Mouse (Mus musculus) embryonic facial prominence, embryonic 15.5 days (tissue): ENCODE data around the gene Kiss1r. TPM values are rescaled to one million over a fixed set of nuclear protein-coding genes. Genes with fewer than 3 reads are reported as not detected.

Experiments
- polyA plus RNA-seq: library from polyadenylated mRNA; unstranded; fragments of >200 nt; fragmentation: Nextera tagmentation; extraction: Ambion mirVana; gene quantifications from 2 replicates; pipeline ENCODE4 v1.2.1, GENCODE M21; 2015

The Kiss1r gene
- polyA plus RNA-seq, 1 experiment from 2014 or later: 1.4 TPM

Other genes with a start within 250 kb of the Kiss1r start
- gene Tpgs1, start 247.6 kb upstream of the Kiss1r start, polyA plus RNA-seq: 62.4 and 63.6 TPM in 2 replicates
- gene Cdc34, start 234.8 kb upstream of the Kiss1r start, polyA plus RNA-seq: 94.8 and 96.8 TPM in 2 replicates
- gene Gzmm, start 228.0 kb upstream of the Kiss1r start, polyA plus RNA-seq: 0.89 and 1.5 TPM in 2 replicates
- gene Bsg, start 212.5 kb upstream of the Kiss1r start, polyA plus RNA-seq: 837 and 902 TPM in 2 replicates
- 0.07 and 0.13 TPM in 2 replicates for gene Hcn2, start 200.3 kb upstream of the Kiss1r start, polyA plus RNA-seq
- 41.6 and 46.6 TPM in 2 replicates for gene Polrmt, start 170.4 kb upstream of the Kiss1r start, polyA plus RNA-seq
- 2.5 and 3.9 TPM in 2 replicates for gene Fgf22, start 161.9 kb upstream of the Kiss1r start, polyA plus RNA-seq
- gene Rnf126, start 150.0 kb upstream of the Kiss1r start, polyA plus RNA-seq: 110 and 127 TPM in 2 replicates
- 20.1 and 20.2 TPM in 2 replicates for gene Fstl3, start 139.7 kb upstream of the Kiss1r start, polyA plus RNA-seq
- gene Prss57, start 126.0 kb upstream of the Kiss1r start, polyA plus RNA-seq: 0.07 TPM in 1 of 2 replicates, not detected in the other
- gene Palm, start 123.4 kb upstream of the Kiss1r start, polyA plus RNA-seq: 88.1 and 96.6 TPM in 2 replicates
- gene Misp, start 96.0 kb upstream of the Kiss1r start, polyA plus RNA-seq: 5.4 and 7.8 TPM in 2 replicates
- gene Ptbp1, start 62.5 kb upstream of the Kiss1r start, polyA plus RNA-seq: 299 and 325 TPM in 2 replicates
- gene Prtn3, start 42.5 kb upstream of the Kiss1r start, polyA plus RNA-seq: 4.3 and 5.6 TPM in 2 replicates
- gene Plppr3, start 42.3 kb upstream of the Kiss1r start, polyA plus RNA-seq: 59.9 and 68.2 TPM in 2 replicates
- gene Elane, start 30.7 kb upstream of the Kiss1r start, polyA plus RNA-seq: 0.28 and 0.85 TPM in 2 replicates
- not detected in 2 replicates for gene Cfd, start 26.1 kb upstream of the Kiss1r start, polyA plus RNA-seq
- gene Med16, start 8.0 kb upstream of the Kiss1r start, polyA plus RNA-seq: 44.0 and 48.4 TPM in 2 replicates
- gene Gm26602, start 6.1 kb upstream of the Kiss1r start, polyA plus RNA-seq: 5.2 TPM in 1 of 2 replicates, not detected in the other
- 179 and 181 TPM in 2 replicates for gene R3hdm4, start 4.2 kb downstream of the Kiss1r start, polyA plus RNA-seq
- gene Arid3a, start 10.1 kb downstream of the Kiss1r start, polyA plus RNA-seq: 6.6 and 7.0 TPM in 2 replicates
- gene Wdr18, start 43.2 kb downstream of the Kiss1r start, polyA plus RNA-seq: 84.7 and 90.6 TPM in 2 replicates
- 0.63 and 0.77 TPM in 2 replicates for gene Grin3b, start 53.7 kb downstream of the Kiss1r start, polyA plus RNA-seq
- gene Tmem259, start 67.4 kb downstream of the Kiss1r start, polyA plus RNA-seq: 23.9 and 29.3 TPM in 2 replicates
- 288 and 296 TPM in 2 replicates for gene Cnn2, start 71.6 kb downstream of the Kiss1r start, polyA plus RNA-seq
- 3.7 and 4.0 TPM in 2 replicates for gene Abca7, start 79.5 kb downstream of the Kiss1r start, polyA plus RNA-seq
- gene Arhgap45, start 99.7 kb downstream of the Kiss1r start, polyA plus RNA-seq: 5.1 and 6.2 TPM in 2 replicates
- gene Polr2e, start 122.8 kb downstream of the Kiss1r start, polyA plus RNA-seq: 218 and 221 TPM in 2 replicates
- gene Gpx4, start 130.2 kb downstream of the Kiss1r start, polyA plus RNA-seq: 503 and 528 TPM in 2 replicates
- 19.4 and 19.8 TPM in 2 replicates for gene Sbno2, start 188.6 kb downstream of the Kiss1r start, polyA plus RNA-seq
- gene Stk11, start 198.8 kb downstream of the Kiss1r start, polyA plus RNA-seq: 21.3 and 27.3 TPM in 2 replicates
- gene Atp5d, start 221.7 kb downstream of the Kiss1r start, polyA plus RNA-seq: 516 and 519 TPM in 2 replicates
- gene Cbarp, start 223.9 kb downstream of the Kiss1r start, polyA plus RNA-seq: 9.3 and 10.9 TPM in 2 replicates
- gene Midn, start 231.3 kb downstream of the Kiss1r start, polyA plus RNA-seq: 18.3 and 20.4 TPM in 2 replicates
- gene Cirbp, start 249.0 kb downstream of the Kiss1r start, polyA plus RNA-seq: 102 and 116 TPM in 2 replicates